Mouse (Mus musculus): ENCODE data around the gene Erbb4. TPM values are rescaled to one million over a fixed set of nuclear protein-coding genes. Genes with fewer than 3 reads are reported as not detected.

Erbb4 gene
- polyA plus RNA-seq (2012; rRNA removed), result 1.8 and 2.5 TPM in 2 replicates

GRCm38 (mm10) chr1:69107485-69108158, at the start of gene Erbb4:
Erbb4 (minus strand) TSS chr1:69108059.

